Comparison of ENCODE assay signal across 23 mouse cellular contexts in the genomic region with DNA sequence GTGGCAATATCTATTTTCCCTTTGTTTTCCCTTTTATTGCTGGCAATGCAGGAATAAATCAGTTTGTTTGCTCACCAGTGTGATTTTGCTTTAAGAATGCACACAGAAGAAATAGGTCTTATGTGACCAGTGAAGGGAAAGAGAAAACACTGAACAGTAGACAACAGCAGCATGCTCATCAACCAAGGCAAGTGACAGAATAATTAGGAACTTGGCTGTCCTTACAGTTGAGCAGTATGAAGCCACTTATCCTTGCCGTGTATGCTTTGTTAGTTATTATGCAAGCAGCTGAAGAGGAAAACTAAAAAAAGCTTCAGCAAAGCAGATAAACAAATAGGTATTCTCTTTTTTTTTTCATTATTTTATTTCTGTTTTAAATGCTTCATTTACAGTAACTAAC.
DNase-seq lines count a peak whose midpoint lies in the region; ATAC-seq and TF ChIP-seq lines count a peak whose summit lies in the region.
"Had no signal": no experiment of that assay in that cellular context is flagged by ENCODE, and none has a peak within 500 bp of the region (broad histone marks: within the 10 kb centered on the region; RNA-seq: fewer than 3 reads in every experiment).

No protein-coding gene starts in this region.

- no peak for TF ChIP-seq CTCF in hindbrain, postnatal 0 days (IDR thresholded peaks at IDR 0.05; ENCODE audit: low read depth)
- no peak for TF ChIP-seq CTCF in midbrain, postnatal 0 days (IDR thresholded peaks at IDR 0.05)

- H3K36me3 ChIP-seq in hindbrain, postnatal 0 days (ENCODE audit: insufficient read depth, low read length) = no peaks in the 10 kb centered on the region
- H3K36me3 ChIP-seq in hindbrain, embryonic 11.5 days (ENCODE audit: control insufficient read depth, insufficient read depth, low read length) = no peaks in the 10 kb centered on the region
- no peaks in the 10 kb centered on the region for H3K36me3 ChIP-seq in midbrain, postnatal 0 days (ENCODE audit: insufficient read depth, low read length)
- no peaks in the 10 kb centered on the region for H3K36me3 ChIP-seq in midbrain, embryonic 15.5 days (replicated peaks)
- H3K36me3 ChIP-seq: G1E had no signal

- no peak overlapping the region for H3K4me3 ChIP-seq in hindbrain, postnatal 0 days (ENCODE audit: low read length)
- H3K4me3 ChIP-seq in hindbrain, embryonic 11.5 days (ENCODE audit: low read depth, low read length) = no peak overlapping the region
- H3K4me3 ChIP-seq in midbrain, postnatal 0 days (ENCODE audit: low read depth, low read length) = no peak overlapping the region
- no peak overlapping the region for H3K4me3 ChIP-seq in midbrain, embryonic 15.5 days

- H3K27me3 ChIP-seq in hindbrain, postnatal 0 days (ENCODE audit: insufficient read depth, low read length) = no peaks in the 10 kb centered on the region
- no peaks in the 10 kb centered on the region for H3K27me3 ChIP-seq in hindbrain, embryonic 11.5 days (ENCODE audit: control insufficient read depth, insufficient read depth, low read length)
- no peaks in the 10 kb centered on the region for H3K27me3 ChIP-seq in midbrain, postnatal 0 days (ENCODE audit: insufficient read depth, low read length)
- H3K27me3 ChIP-seq in midbrain, embryonic 15.5 days (replicated peaks) = no peaks in the 10 kb centered on the region
- H3K27me3 ChIP-seq: CH12.LX had no signal

- peak; percentile 26 for DNase-seq in hindbrain, postnatal 0 days (ENCODE audit: low spot score)
- no peak for DNase-seq in hindbrain, embryonic 11.5 days (ENCODE audit: low spot score)
- DNase-seq in midbrain, postnatal 0 days (ENCODE audit: low spot score) = peak; percentile 51
- DNase-seq in retina, postnatal 1 day = peak; percentile 11
- DNase-seq in retina, embryonic 14.5 days (ENCODE audit: low spot score) = no peak
- peak; percentile 51 for DNase-seq in Muller cell, postnatal 12 days (ENCODE audit: inconsistent ontology term)
- DNase-seq: adrenal gland, adult 2 months; adrenal gland, adult 8-10 months; adrenal gland, postnatal 10 days; adrenal gland, postnatal 14 days; adrenal gland, postnatal 25 days; adrenal gland, postnatal 36 days; B cell, adult 2 months; cerebellum, adult 11 months; cerebellum, adult 11-12 months; cerebellum, adult 18-20 months had no signal

- WGBS in hindbrain, postnatal 0 days = 31% methylated on average over 1 of the region's 1 CpGs
- 65% methylated on average over 1 of the region's 1 CpGs for WGBS in hindbrain, embryonic 11.5 days
- 75% methylated on average over 1 of the region's 1 CpGs for WGBS in midbrain, postnatal 0 days
- 58% methylated on average over 1 of the region's 1 CpGs for WGBS in midbrain, embryonic 15.5 days

- H3K4me2 ChIP-seq in hindbrain, postnatal 0 days (ENCODE audit: low read depth, low read length) = no peak overlapping the region
- H3K4me2 ChIP-seq in hindbrain, embryonic 11.5 days (replicated peaks; ENCODE audit: low read depth, low read length) = no peak overlapping the region
- H3K4me2 ChIP-seq in midbrain, postnatal 0 days (ENCODE audit: low read depth, low read length, poor library complexity, severe bottlenecking) = no peak overlapping the region
- H3K4me2 ChIP-seq in midbrain, embryonic 15.5 days = no peak overlapping the region

- H3K9ac ChIP-seq in hindbrain, postnatal 0 days (replicated peaks; ENCODE audit: low read length) = no peak overlapping the region
- H3K9ac ChIP-seq in hindbrain, embryonic 11.5 days (ENCODE audit: low read depth, low read length) = no peak overlapping the region
- H3K9ac ChIP-seq in midbrain, postnatal 0 days (replicated peaks; ENCODE audit: low read length, poor library complexity, severe bottlenecking) = no peak overlapping the region
- H3K9ac ChIP-seq in midbrain, embryonic 15.5 days = no peak overlapping the region

- H3K27ac ChIP-seq in hindbrain, postnatal 0 days = no peak overlapping the region
- no peak overlapping the region for H3K27ac ChIP-seq in hindbrain, embryonic 11.5 days (ENCODE audit: low read depth, low read length)
- H3K27ac ChIP-seq in midbrain, postnatal 0 days (ENCODE audit: low read depth, low read length) = no peak overlapping the region
- no peak overlapping the region for H3K27ac ChIP-seq in midbrain, embryonic 15.5 days

- no peaks in the 10 kb centered on the region for H3K9me3 ChIP-seq in hindbrain, postnatal 0 days (ENCODE audit: low read length)
- no peaks in the 10 kb centered on the region for H3K9me3 ChIP-seq in hindbrain, embryonic 11.5 days (ENCODE audit: control insufficient read depth, low read length)
- no peaks in the 10 kb centered on the region for H3K9me3 ChIP-seq in midbrain, postnatal 0 days (ENCODE audit: low read length)
- peaks cover 7% of the 10 kb centered on the region; the same call in 1 of the 2 replicates for H3K9me3 ChIP-seq in midbrain, embryonic 15.5 days

- H3K4me1 ChIP-seq in hindbrain, postnatal 0 days (ENCODE audit: insufficient read depth, low read length) = no peaks in the 10 kb centered on the region
- H3K4me1 ChIP-seq in hindbrain, embryonic 11.5 days (replicated peaks; ENCODE audit: control insufficient read depth, insufficient read depth, low read length) = no peaks in the 10 kb centered on the region
- no peaks in the 10 kb centered on the region for H3K4me1 ChIP-seq in midbrain, postnatal 0 days (ENCODE audit: insufficient read depth, low read length)
- no peaks in the 10 kb centered on the region for H3K4me1 ChIP-seq in midbrain, embryonic 15.5 days

- 0 out of 2 replicates have a peak, but pooled peaks have one; percentile 47 for ATAC-seq in hindbrain, postnatal 0 days
- no peak for ATAC-seq in hindbrain, embryonic 11.5 days (ENCODE audit: low FRiP score)
- ATAC-seq in midbrain, postnatal 0 days (ENCODE audit: low FRiP score) = no peak
- no peak for ATAC-seq in midbrain, embryonic 15.5 days (replicated peaks)
- ATAC-seq in megakaryocyte, adult 5-6 weeks (ENCODE audit: poor library complexity, severe bottlenecking) = no peak
- ATAC-seq: activated CD4-positive, CD25-positive, alpha-beta regulatory T cell, adult 4 months; CD4-positive, CD25-positive, alpha-beta regulatory T cell, adult 4 months; Patski had no signal

Comparison
In these comparisons a context has a peak if more than half of its experiments do, and no peak if none do; other contexts are left out.
1. DNase-seq: peak in hindbrain, postnatal 0 days (single experiment), midbrain, postnatal 0 days (single experiment), retina, postnatal 1 day (single experiment) and Muller cell, postnatal 12 days (single experiment); none in hindbrain, embryonic 11.5 days (single experiment) and retina, embryonic 14.5 days (single experiment).